Mouse (Mus musculus): ENCODE measurements around the gene Aldh9a1. TPM values are rescaled to one million over a fixed set of nuclear protein-coding genes. Genes with fewer than 3 reads are reported as not detected.

The Aldh9a1 gene
- total RNA-seq, 2 experiments from 2014 or later: 15.2 to 16.8 TPM

DNA sequence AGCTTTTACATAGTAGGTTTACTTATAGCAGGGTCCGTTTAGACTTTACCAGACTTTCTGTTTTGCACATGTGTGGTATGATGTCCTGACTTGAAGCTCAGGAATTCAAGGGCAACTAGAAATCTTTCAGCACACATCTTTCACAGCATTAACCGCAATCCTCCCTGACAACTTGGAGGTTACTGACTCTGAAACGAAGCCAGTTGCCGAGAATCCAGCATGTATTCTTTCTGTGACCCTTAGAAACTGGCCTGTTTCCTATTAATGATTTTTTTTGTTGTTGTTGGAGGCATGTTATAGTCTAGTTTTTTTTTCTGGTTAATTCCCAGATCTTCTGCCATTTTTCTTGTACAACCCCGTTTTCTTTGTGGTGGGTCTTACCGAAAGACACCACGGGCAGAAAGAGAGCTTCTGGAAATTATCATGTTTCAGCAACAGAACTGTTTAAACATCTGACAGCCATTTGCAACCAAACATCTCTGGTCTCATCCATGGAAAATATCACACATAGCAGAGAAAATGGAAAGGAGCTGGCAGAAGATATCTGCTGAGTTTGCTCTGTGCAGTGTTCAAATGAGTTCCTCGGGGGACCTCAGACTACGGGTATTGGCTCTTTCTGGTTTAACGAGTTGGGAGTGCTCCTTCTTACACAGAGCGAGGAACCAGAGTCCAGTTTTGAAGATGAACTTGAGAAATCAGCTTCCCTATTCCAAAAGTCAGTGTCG lies 62.4 kb downstream of the Aldh9a1 start:
- DNase-seq (ENCODE audit: low spot score in 2 of 2): no peak
- intact Hi-C loops (cut with DNase I): loop anchor here (5.0 to 10.0 kb wide), 2 partner anchors 373 to 500 kb away; no protein-coding TSS in a partner anchor

DNA sequence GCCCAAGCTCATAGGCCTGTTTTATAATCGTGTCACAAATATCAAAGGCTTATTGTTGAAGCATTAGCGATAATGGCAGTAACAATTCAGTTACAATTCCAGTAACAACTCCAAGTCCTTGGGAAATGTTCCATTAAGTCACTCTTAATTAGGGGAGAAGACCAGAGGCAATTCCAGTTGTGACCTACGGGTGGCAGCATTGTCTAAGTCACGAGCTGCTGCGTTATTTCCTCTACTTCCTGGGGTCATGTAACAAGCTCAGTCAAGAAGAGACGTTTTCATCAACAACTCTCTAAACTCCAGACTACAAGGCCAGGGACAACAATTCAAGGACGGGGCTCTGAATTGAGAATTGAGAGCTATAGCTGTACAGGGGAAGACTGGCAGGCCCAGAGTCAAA lies 65.1 kb downstream of the Aldh9a1 start:
- peak; percentile 74 to 75 for DNase-seq (ENCODE audit: low spot score in 2 of 2)
- intact Hi-C loops (cut with DNase I): loop anchor here (1.0 to 10.0 kb wide), 3 partner anchors 222 to 497 kb away; no protein-coding TSS in a partner anchor

Small RNA genes lying within 50 kb of the gene (microRNA-seq; reads per million reads assigned to microRNA genes)
- 0 to 0.34 reads per million in 2 experiments for gene Gm25911

Other genes starting within 250 kb of the Aldh9a1 start
- gene Uck2, start 64.7 kb upstream of the Aldh9a1 start, total RNA-seq (2021): 10 to 100 TPM; 44.6 to 46.9 TPM
- gene Tmco1, start 41.6 kb upstream of the Aldh9a1 start, total RNA-seq (2021): 10 to 100 TPM; 48.7 to 51.7 TPM
- gene Mgst3, start 43.9 kb downstream of the Aldh9a1 start, total RNA-seq (2021): 100 to 1,000 TPM; 114 to 117 TPM
- gene Lrrc52, start 116.8 kb downstream of the Aldh9a1 start, total RNA-seq (2021): not detected
- 10 to 100 TPM in 1 of 2 experiments, 1 to 10 TPM in 1; 7.9 to 19.3 TPM for gene Rxrg, start 248.4 kb downstream of the Aldh9a1 start, total RNA-seq (2021)